Mouse (Mus musculus) neutrophil, adult 5-6 weeks (primary cell): ENCODE measurements around the gene Opn4. TPM values are rescaled to one million over a fixed set of nuclear protein-coding genes. Genes with fewer than 3 reads are reported as not detected.

Experiments used
- ATAC-seq: fragments of 151-379, 151-347 bp; 2 replicates; pipeline ENCODE4 v1.8.0; 2017; ENCODE audit warnings: mild to moderate bottlenecking, moderate TSS enrichment; ENCODE audit not compliant: insufficient number of reproducible peaks, poor library complexity, low FRiP score, severe bottlenecking; ENCODE audit errors: extremely low read depth
- total RNA-seq: library from RNA; stranded (forward); fragments of 200-1000 nt; gene quantifications from 2 replicates; pipeline ENCODE4 v1.2.3, GENCODE M21; 2017

Opn4 gene
- total RNA-seq, 1 experiment from 2014 or later, result not detected

- ATAC-seq, result no peak
These were observed 30.3 kb downstream of the Opn4 start for GRCm38 (mm10) chr14:34569534-34570194.

- ATAC-seq, result no peak
These were observed 31.3 kb downstream of the Opn4 start for GRCm38 (mm10) chr14:34568626-34569025.

GRCm38 (mm10) chr14:34567697-34568096 lies 32.2 kb downstream of the Opn4 start:
- ATAC-seq, result no peak

GRCm38 (mm10) chr14:34566530-34566929 lies 33.4 kb downstream of the Opn4 start:
- ATAC-seq, result no peak

- no peak for ATAC-seq
These were observed 34.2 kb downstream of the Opn4 start for GRCm38 (mm10) chr14:34565711-34566110.

- ATAC-seq, result no peak
These were observed 35.3 kb downstream of the Opn4 start for GRCm38 (mm10) chr14:34564646-34565045.

- no peak for ATAC-seq
These were observed 37.5 kb downstream of the Opn4 start for GRCm38 (mm10) chr14:34562393-34562792.

GRCm38 (mm10) chr14:34561647-34562046 lies 38.3 kb downstream of the Opn4 start:
- ATAC-seq, result no peak

GRCm38 (mm10) chr14:34558947-34559346 lies 41.0 kb downstream of the Opn4 start:
- no peak for ATAC-seq

GRCm38 (mm10) chr14:34555211-34555610 lies 44.7 kb downstream of the Opn4 start:
- ATAC-seq, result no peak

GRCm38 (mm10) chr14:34554047-34554446 lies 45.9 kb downstream of the Opn4 start:
- ATAC-seq, result no peak

GRCm38 (mm10) chr14:34553470-34553869 lies 46.5 kb downstream of the Opn4 start:
- no peak for ATAC-seq

GRCm38 (mm10) chr14:34552226-34552625 lies 47.7 kb downstream of the Opn4 start:
- ATAC-seq, result no peak

- ATAC-seq, result peak; percentile 16; the same call in 1 of the 2 replicates
These were observed 50.8 kb downstream of the Opn4 start for GRCm38 (mm10) chr14:34549004-34549671.

- no peak for ATAC-seq
These were observed 51.4 kb downstream of the Opn4 start for GRCm38 (mm10) chr14:34548391-34549001.

- ATAC-seq, result no peak
These were observed 55.4 kb downstream of the Opn4 start for GRCm38 (mm10) chr14:34544545-34544944.

GRCm38 (mm10) chr14:34544001-34544400 lies 55.9 kb downstream of the Opn4 start:
- no peak for ATAC-seq

- no peak for ATAC-seq
These were observed 56.3 kb downstream of the Opn4 start for GRCm38 (mm10) chr14:34543596-34543995.

GRCm38 (mm10) chr14:34541896-34542295 lies 58.0 kb downstream of the Opn4 start:
- ATAC-seq, result no peak

- no peak for ATAC-seq
These were observed 59.2 kb downstream of the Opn4 start for GRCm38 (mm10) chr14:34540685-34541162.
